In the genomic region with DNA sequence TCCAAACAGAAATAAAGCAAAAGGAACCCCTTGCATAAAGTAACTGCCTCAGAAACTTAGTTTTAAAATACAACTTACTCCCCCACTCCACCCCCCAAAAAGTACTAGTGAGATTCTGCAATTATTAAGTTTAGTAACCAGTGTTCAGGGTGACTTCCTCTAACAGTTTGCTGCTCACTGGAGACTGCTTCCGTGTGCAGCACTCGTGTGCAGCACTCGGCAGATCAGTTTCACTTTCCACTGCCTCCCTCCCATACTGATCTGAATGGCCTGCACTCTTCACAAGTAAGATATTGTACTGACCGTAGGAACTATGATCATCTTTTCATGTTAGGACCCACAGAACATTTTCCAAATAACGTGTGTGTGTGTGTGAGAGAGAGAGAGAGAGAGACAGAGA, we compare ENCODE assay signal across 8 mouse cellular contexts. TPM values are rescaled to one million over a fixed set of nuclear protein-coding genes. Genes with fewer than 3 reads are reported as not detected.
DNase-seq lines count a peak whose midpoint lies in the region; ATAC-seq and TF ChIP-seq lines count a peak whose summit lies in the region.
"Had no signal": no experiment of that assay in that cellular context is flagged by ENCODE, and none has a peak within 500 bp of the region (broad histone marks: within the 10 kb centered on the region; RNA-seq: fewer than 3 reads in every experiment).

No protein-coding gene starts in this region.

- H3K9me3 ChIP-seq in lung, postnatal 0 days (ENCODE audit: low read length) = no peaks in the 10 kb centered on the region
- H3K9me3 ChIP-seq in forebrain, embryonic 16.5 days (ENCODE audit: control insufficient read depth, low read length) = no peaks in the 10 kb centered on the region

- H3K27me3 ChIP-seq in lung, postnatal 0 days (replicated peaks; ENCODE audit: insufficient read depth, low read length) = no peaks in the 10 kb centered on the region
- no peaks in the 10 kb centered on the region for H3K27me3 ChIP-seq in forebrain, embryonic 16.5 days (replicated peaks; ENCODE audit: control insufficient read depth, insufficient read depth, low read length)

- no peak for TF ChIP-seq POLR2A in bone marrow macrophage, adult 2 months (IDR thresholded peaks at IDR 0.05; ENCODE audit: borderline replicate concordance, low read depth, low read length)

- no peak for TF ChIP-seq EP300 in lung, postnatal 0 days (IDR thresholded peaks at IDR 0.05)

- no peak for DNase-seq in left cerebral cortex, adult 2 months (ENCODE audit: extremely low spot score in 1 of 2, low spot score in 2 of 2)
- no peak for DNase-seq in left cerebral cortex, postnatal 10 days (ENCODE audit: extremely low spot score in 1 of 2, low spot score in 2 of 2)
- peak; percentile 64 for DNase-seq in lung, postnatal 0 days (ENCODE audit: low spot score)
- DNase-seq in thymus, postnatal 25 days = peak; percentile 38
- DNase-seq in MN1 (ENCODE audit: low spot score) = no peak

- peaks cover 21% of the 10 kb centered on the region for H3K4me1 ChIP-seq in bone marrow macrophage, adult 2 months (ENCODE audit: control insufficient read depth, insufficient read depth, low read length)
- H3K4me1 ChIP-seq in lung, postnatal 0 days (ENCODE audit: insufficient read depth, low read depth, low read length) = peaks cover 20% of the 10 kb centered on the region
- peaks cover 20% of the 10 kb centered on the region for H3K4me1 ChIP-seq in forebrain, embryonic 16.5 days (replicated peaks; ENCODE audit: control insufficient read depth, insufficient read depth, low read length)

- H3K36me3 ChIP-seq in lung, postnatal 0 days (ENCODE audit: insufficient read depth, low read length) = peaks cover 5% of the 10 kb centered on the region; the same call in 1 of the 2 replicates
- peaks cover 5% of the 10 kb centered on the region for H3K36me3 ChIP-seq in forebrain, embryonic 16.5 days (ENCODE audit: control insufficient read depth, insufficient read depth)

- peak overlapping the region; percentile 28 for H3K4me2 ChIP-seq in lung, postnatal 0 days (replicated peaks; ENCODE audit: low read depth, low read length)
- H3K4me2 ChIP-seq in forebrain, embryonic 16.5 days (ENCODE audit: low read length) = no peak overlapping the region

- H3K4me3 ChIP-seq in left cerebral cortex, adult 2 months = no peak overlapping the region
- peak overlapping the region; percentile 60 for H3K4me3 ChIP-seq in bone marrow macrophage, adult 2 months (ENCODE audit: insufficient read depth, low read length)
- no peak overlapping the region for H3K4me3 ChIP-seq in lung, postnatal 0 days (ENCODE audit: low read depth, low read length)
- no peak overlapping the region for H3K4me3 ChIP-seq in forebrain, embryonic 16.5 days (replicated peaks; ENCODE audit: low read length)

- 45% methylated on average over 5 of the region's 5 CpGs for WGBS in lung, postnatal 0 days
- WGBS in forebrain, embryonic 16.5 days = 86% methylated on average over 5 of the region's 5 CpGs

- ATAC-seq in lung, postnatal 0 days = no peak
- ATAC-seq in forebrain, embryonic 16.5 days = no peak
- ATAC-seq: forebrain, embryonic 14.5 days had no signal

- H3K27ac ChIP-seq in left cerebral cortex, adult 2 months = peak overlapping the region; percentile 16; the same call in 1 of the 2 replicates
- peak overlapping the region; percentile 91 for H3K27ac ChIP-seq in bone marrow macrophage, adult 2 months (ENCODE audit: insufficient read depth, low read depth, low read length)
- H3K27ac ChIP-seq in lung, postnatal 0 days (ENCODE audit: low read length) = peak overlapping the region; percentile 47
- no peak overlapping the region for H3K27ac ChIP-seq in forebrain, embryonic 16.5 days (ENCODE audit: low read length)

- intact Hi-C loops in left cerebral cortex, adult 2 months (cut with DNase I) = no loop called here
- intact Hi-C loops in left cerebral cortex, postnatal 10 days (cut with DNase I) = no loop called here

- H3K9ac ChIP-seq in lung, postnatal 0 days (replicated peaks; ENCODE audit: low read depth) = no peak overlapping the region
- H3K9ac ChIP-seq in forebrain, embryonic 16.5 days (replicated peaks; ENCODE audit: low read depth, low read length) = no peak overlapping the region

- TF ChIP-seq CTCF in left cerebral cortex, adult 2 months (IDR thresholded peaks at IDR 0.05) = no peak
- no peak for TF ChIP-seq CTCF in bone marrow macrophage, adult 2 months (IDR thresholded peaks at IDR 0.05; ENCODE audit: low read depth, low read length)
- no peak for TF ChIP-seq CTCF in lung, postnatal 0 days (IDR thresholded peaks at IDR 0.05)

RNA-seq across cellular contexts. Expression of gene Max, which starts 4.3 kb away (rescaled TPM):
- total RNA-seq in left cerebral cortex, adult 2 months (2021) = 10 to 100 TPM; 79.3 to 81.0 TPM
- total RNA-seq in left cerebral cortex, postnatal 10 days (2021) = 10 to 100 TPM; 76.2 to 78.5 TPM
- 99.5 and 108 TPM in 2 replicates for polyA plus RNA-seq in bone marrow macrophage, adult 2 months (2012; ENCODE audit: insufficient read depth, insufficient read length, missing spikeins)
- 17.5 and 20.9 TPM in 2 replicates for polyA plus RNA-seq in lung, postnatal 0 days (2015; fragmentation: Nextera tagmentation; extraction: Ambion mirVana)
- polyA plus RNA-seq in forebrain, embryonic 16.5 days (2015; fragmentation: Nextera tagmentation; extraction: Ambion mirVana) = 20.4 and 25.2 TPM in 2 replicates

Comparison
In these comparisons a context has a peak if more than half of its experiments do, and no peak if none do; other contexts are left out.
1. DNase-seq: peak in lung, postnatal 0 days (single experiment) and thymus, postnatal 25 days (single experiment); none in left cerebral cortex, adult 2 months (0 of 2), left cerebral cortex, postnatal 10 days (0 of 2) and MN1 (single experiment).